Mouse (Mus musculus): Measurements from ENCODE around the gene Nfib. TPM values are rescaled to one million over a fixed set of nuclear protein-coding genes. Genes with fewer than 3 reads are reported as not detected.

Gene Nfib
- total and polyA plus RNA-seq, 3 experiments: not detected

GRCm38 (mm10) chr4:82531977-82532376 lies 173.6 kb downstream of the Nfib start:
- Histone ChIP-seq H3K9ac (ENCODE audit: control insufficient read depth, low read depth, low read length, poor library complexity, severe bottlenecking) (no peak overlapping the region), H3K79me2 (ENCODE audit: control insufficient read depth, insufficient read depth, low read length, poor library complexity) (no peaks in the 10 kb centered on the region), H3K4me3 (ENCODE audit: control insufficient read depth in 1 of 2, insufficient read depth in 1 of 2, low read depth in 2 of 2, low read length in 2 of 2) (no peak overlapping the region), H3K27me3 (ENCODE audit: control insufficient read depth in 1 of 2, insufficient read depth in 2 of 2, low read length in 2 of 2) (no peaks in the 10 kb centered on the region; a peak in 1 of 4 replicates), H3K27ac (ENCODE audit: control insufficient read depth, low read depth, low read length) (no peak overlapping the region), H3K9me3 (replicated peaks; ENCODE audit: insufficient read depth, low read length) (no peaks in the 10 kb centered on the region), H3K4me1 (ENCODE audit: control insufficient read depth in 1 of 2, insufficient read depth in 2 of 2, low read length in 2 of 2) (no peaks in the 10 kb centered on the region), H3K36me3 (ENCODE audit: control insufficient read depth in 1 of 2, insufficient read depth in 2 of 2, low read length in 2 of 2) (no peaks in the 10 kb centered on the region)
- no peak for DNase-seq (ENCODE audit: low read depth, low spot score)
- TF ChIP-seq MYC (IDR thresholded peaks at IDR 0.05; ENCODE audit: low read depth, low read length) (no peak), HCFC1 (IDR thresholded peaks at IDR 0.05; ENCODE audit: low read depth, low read length) (no peak), JUND (IDR thresholded peaks at IDR 0.05; ENCODE audit: low read depth, low read length) (no peak), ZMIZ1 (IDR thresholded peaks at IDR 0.05; ENCODE audit: low read depth, low read length) (no peak), EP300 (IDR thresholded peaks at IDR 0.05; ENCODE audit: low read depth in 1 of 2, low read length in 2 of 2) (no peak), ELF1 (IDR thresholded peaks at IDR 0.05; ENCODE audit: low read depth, low read length) (no peak), SMC3 (IDR thresholded peaks at IDR 0.05; ENCODE audit: low read depth, low read length) (no peak), TBP (IDR thresholded peaks at IDR 0.05; ENCODE audit: low read depth, low read length) (no peak)

GRCm38 (mm10) chr4:82530875-82531353 lies 174.6 kb downstream of the Nfib start:
- no peaks in the 10 kb centered on the region; a peak in 1 of 4 replicates for H3K27me3 ChIP-seq (ENCODE audit: control insufficient read depth in 1 of 2, insufficient read depth in 2 of 2, low read length in 2 of 2)
- H3K9ac ChIP-seq (ENCODE audit: control insufficient read depth, low read depth, low read length, poor library complexity, severe bottlenecking): no peak overlapping the region
- H3K27ac ChIP-seq (ENCODE audit: control insufficient read depth, low read depth, low read length): no peak overlapping the region
- no peak for TF ChIP-seq ZKSCAN1 (IDR thresholded peaks at IDR 0.05; ENCODE audit: low read depth, low read length)
- DNase-seq (ENCODE audit: low read depth, low spot score): no peak
- no peaks in the 10 kb centered on the region for H3K79me2 ChIP-seq (ENCODE audit: control insufficient read depth, insufficient read depth, low read length, poor library complexity)
- H3K36me3 ChIP-seq (ENCODE audit: control insufficient read depth in 1 of 2, insufficient read depth in 2 of 2, low read length in 2 of 2): no peaks in the 10 kb centered on the region
- H3K4me3 ChIP-seq (ENCODE audit: control insufficient read depth in 1 of 2, insufficient read depth in 1 of 2, low read depth in 2 of 2, low read length in 2 of 2): no peak overlapping the region
- H3K4me1 ChIP-seq (ENCODE audit: control insufficient read depth in 1 of 2, insufficient read depth in 2 of 2, low read length in 2 of 2): no peaks in the 10 kb centered on the region
- H3K9me3 ChIP-seq (replicated peaks; ENCODE audit: insufficient read depth, low read length): no peaks in the 10 kb centered on the region

GRCm38 (mm10) chr4:82528978-82529377 lies 176.6 kb downstream of the Nfib start:
- TF ChIP-seq USF1 (IDR thresholded peaks at IDR 0.05; ENCODE audit: low read depth, low read length): no peak
- TF ChIP-seq UBTF (IDR thresholded peaks at IDR 0.05; ENCODE audit: borderline replicate concordance, insufficient read depth, low read depth, low read length): no peak
- no peak for TF ChIP-seq MAFK (IDR thresholded peaks at IDR 0.05; ENCODE audit: borderline replicate concordance, low read depth, low read length)
- TF ChIP-seq MXI1 (IDR thresholded peaks at IDR 0.05; ENCODE audit: low read depth, low read length): no peak
- TF ChIP-seq USF2 (IDR thresholded peaks at IDR 0.05; ENCODE audit: borderline replicate concordance in 1 of 2, insufficient read depth in 1 of 2, low read depth in 1 of 2, low read length in 2 of 2): no peak
- TF ChIP-seq MAX (IDR thresholded peaks at IDR 0.05; ENCODE audit: low read length): no peak
- TF ChIP-seq TBP (IDR thresholded peaks at IDR 0.05; ENCODE audit: low read depth, low read length): no peak
- no peak for TF ChIP-seq RCOR1 (IDR thresholded peaks at IDR 0.05; ENCODE audit: low read depth, low read length)
- TF ChIP-seq POLR2A (IDR thresholded peaks at IDR 0.05; ENCODE audit: control insufficient read depth in 1 of 2, insufficient read depth in 1 of 2, low read depth in 1 of 2, low read length in 2 of 2, poor library complexity in 1 of 2): no peak
- TF ChIP-seq NELFE (IDR thresholded peaks at IDR 0.05; ENCODE audit: low read depth, low read length): no peak
- no peak for TF ChIP-seq EP300 (IDR thresholded peaks at IDR 0.05; ENCODE audit: low read depth in 1 of 2, low read length in 2 of 2)
- no peak for TF ChIP-seq SIN3A (IDR thresholded peaks at IDR 0.05; ENCODE audit: low read length)
- TF ChIP-seq ELF1 (IDR thresholded peaks at IDR 0.05; ENCODE audit: low read depth, low read length): no peak
- no peaks in the 10 kb centered on the region; a peak in 1 of 4 replicates for H3K27me3 ChIP-seq (ENCODE audit: control insufficient read depth in 1 of 2, insufficient read depth in 2 of 2, low read length in 2 of 2)
- no peaks in the 10 kb centered on the region for H3K9me3 ChIP-seq (replicated peaks; ENCODE audit: insufficient read depth, low read length)
- no peaks in the 10 kb centered on the region for H3K36me3 ChIP-seq (ENCODE audit: control insufficient read depth in 1 of 2, insufficient read depth in 2 of 2, low read length in 2 of 2)
- H3K79me2 ChIP-seq (ENCODE audit: control insufficient read depth, insufficient read depth, low read length, poor library complexity): no peaks in the 10 kb centered on the region
- no peak overlapping the region for H3K9ac ChIP-seq (ENCODE audit: control insufficient read depth, low read depth, low read length, poor library complexity, severe bottlenecking)
- H3K27ac ChIP-seq (ENCODE audit: control insufficient read depth, low read depth, low read length): no peak overlapping the region
- H3K4me1 ChIP-seq (ENCODE audit: control insufficient read depth in 1 of 2, insufficient read depth in 2 of 2, low read length in 2 of 2): no peaks in the 10 kb centered on the region
- no peak overlapping the region for H3K4me3 ChIP-seq (ENCODE audit: control insufficient read depth in 1 of 2, insufficient read depth in 1 of 2, low read depth in 2 of 2, low read length in 2 of 2)
- DNase-seq (ENCODE audit: low read depth, low spot score): no peak
